Mouse (Mus musculus): ENCODE measurements around the gene Plekhm3. TPM values are rescaled to one million over a fixed set of nuclear protein-coding genes. Genes with fewer than 3 reads are reported as not detected.
A peak's percentile ranks its signal among the peaks of the same experiment; 100 is the strongest.

Plekhm3 gene
- total RNA-seq, 4 experiments from 2014 or later: 37.1 to 46.7 (median 41.8) TPM

DNA sequence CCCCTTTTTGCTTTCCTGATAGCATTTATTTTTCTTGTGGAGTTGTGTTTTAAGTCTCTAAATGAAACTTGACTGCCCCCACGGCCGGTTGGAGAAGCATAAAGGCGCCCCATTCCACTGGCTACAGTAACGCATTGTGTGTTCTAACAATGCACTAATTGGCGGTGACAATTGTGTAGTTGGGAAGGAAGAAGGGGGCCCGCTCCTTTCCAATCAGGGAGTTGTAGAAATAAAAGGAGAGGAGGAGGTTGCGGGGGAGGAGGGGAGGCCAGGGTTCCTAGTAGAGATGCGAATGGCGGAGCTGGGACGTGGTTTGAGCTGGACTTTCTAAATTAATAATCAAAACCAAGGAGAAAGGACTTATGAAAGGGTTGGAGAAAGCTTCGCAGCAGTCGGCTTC is 176.8 kb downstream of the Plekhm3 start:
- no peak for DNase-seq (ENCODE audit: low spot score in 2 of 2)

DNA sequence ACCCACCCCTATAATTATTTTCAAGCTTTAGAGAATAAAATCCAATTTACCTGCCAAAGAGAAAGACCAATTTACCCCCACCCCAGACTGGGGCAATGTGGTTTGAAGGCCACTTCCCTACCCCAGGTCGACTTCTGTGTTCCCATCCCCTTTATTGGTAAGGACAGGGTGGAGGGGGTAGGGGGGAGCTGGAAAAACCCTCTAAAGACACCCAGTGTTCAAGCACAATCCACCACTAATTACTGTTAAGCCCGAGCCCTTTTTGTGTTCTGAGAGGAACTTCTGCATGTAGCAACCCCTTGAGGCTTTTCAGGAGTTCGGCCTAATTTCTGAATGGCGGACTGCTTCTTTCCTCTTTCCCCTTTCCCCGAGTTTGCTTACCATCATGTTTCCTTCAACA is 177.2 kb downstream of the Plekhm3 start:
- DNase-seq (ENCODE audit: low spot score in 2 of 2): no peak

DNA sequence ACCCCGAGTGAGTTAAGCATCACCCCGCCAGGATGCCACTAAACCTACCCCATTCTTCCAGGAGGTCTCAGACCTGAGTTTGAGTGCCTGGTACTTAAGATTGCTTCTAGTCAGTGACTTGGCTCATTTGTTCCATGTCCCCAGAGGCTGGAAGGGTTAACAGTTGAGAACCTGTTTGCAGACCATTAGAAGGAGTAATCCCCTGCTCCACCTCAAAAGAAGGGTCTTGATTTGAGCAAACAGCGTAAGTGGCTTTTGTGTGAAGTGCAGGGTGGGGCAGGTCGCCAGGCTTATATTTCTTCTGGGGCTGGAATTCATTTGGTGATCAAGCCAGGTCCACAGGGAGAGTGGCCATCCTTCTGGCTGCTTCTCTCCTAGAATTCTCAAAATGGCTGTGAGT is 183.3 kb downstream of the Plekhm3 start:
- no peak for DNase-seq (ENCODE audit: low spot score in 2 of 2)

DNA sequence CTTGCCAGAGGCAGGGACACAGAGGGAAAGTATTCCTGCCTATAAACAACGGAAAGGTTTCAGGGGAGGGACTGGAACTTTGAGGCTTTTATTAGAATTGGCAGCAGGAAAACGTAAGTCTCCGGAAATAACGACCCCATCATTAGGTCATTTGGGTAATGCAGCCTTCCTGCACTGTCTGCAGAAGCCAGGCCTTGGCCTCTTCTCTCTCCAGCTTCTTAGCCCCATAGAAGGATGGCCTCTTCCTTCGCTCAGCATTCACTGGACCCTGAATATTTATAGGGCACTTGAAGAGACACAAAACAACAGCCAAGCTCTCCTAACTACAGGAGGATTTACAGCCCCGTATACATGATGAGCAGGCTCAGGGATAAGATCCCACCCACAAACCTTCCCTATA is 186.5 kb downstream of the Plekhm3 start:
- no peak for DNase-seq (ENCODE audit: low spot score in 2 of 2)

DNA sequence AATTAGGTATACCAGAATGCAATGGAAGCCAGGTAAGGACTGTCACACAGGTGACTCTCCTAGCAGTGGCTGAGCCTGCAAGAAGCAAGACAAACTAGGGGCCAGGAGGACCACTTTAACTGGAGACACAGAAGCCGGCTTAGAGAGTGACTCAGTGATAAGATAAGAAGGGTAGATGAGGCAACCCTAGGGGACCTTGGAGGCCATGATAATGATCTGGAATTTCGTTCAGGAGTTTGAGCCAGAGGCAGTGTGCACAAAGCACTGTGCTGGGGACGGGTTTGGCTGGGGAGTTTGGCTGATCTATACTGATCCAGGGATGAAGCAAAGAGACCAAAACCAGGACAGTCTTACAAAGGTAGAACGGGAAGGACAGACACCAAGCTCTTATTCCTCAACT is 195.0 kb downstream of the Plekhm3 start:
- DNase-seq (ENCODE audit: low spot score in 2 of 2): no peak

DNA sequence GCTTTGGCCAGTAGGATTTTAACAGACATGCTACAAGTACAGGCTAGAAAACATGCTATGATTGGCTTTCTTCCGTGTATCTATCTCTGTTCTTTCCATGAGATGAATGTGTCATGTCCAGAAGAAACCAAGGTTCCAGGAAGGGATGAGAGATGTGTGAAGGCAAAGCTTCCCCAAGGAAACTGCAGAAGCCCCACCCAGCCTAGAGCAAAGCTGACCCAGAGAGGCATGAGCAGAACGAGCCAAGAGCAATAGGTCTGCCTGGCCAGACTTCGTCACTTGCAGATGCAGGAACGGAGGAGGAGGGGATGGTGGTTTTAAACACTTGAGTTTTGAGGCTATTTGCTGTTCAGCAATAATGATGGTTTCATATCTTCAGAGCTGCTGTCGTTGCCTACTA is 198.9 kb downstream of the Plekhm3 start:
- DNase-seq (ENCODE audit: low spot score in 2 of 2): no peak

DNA sequence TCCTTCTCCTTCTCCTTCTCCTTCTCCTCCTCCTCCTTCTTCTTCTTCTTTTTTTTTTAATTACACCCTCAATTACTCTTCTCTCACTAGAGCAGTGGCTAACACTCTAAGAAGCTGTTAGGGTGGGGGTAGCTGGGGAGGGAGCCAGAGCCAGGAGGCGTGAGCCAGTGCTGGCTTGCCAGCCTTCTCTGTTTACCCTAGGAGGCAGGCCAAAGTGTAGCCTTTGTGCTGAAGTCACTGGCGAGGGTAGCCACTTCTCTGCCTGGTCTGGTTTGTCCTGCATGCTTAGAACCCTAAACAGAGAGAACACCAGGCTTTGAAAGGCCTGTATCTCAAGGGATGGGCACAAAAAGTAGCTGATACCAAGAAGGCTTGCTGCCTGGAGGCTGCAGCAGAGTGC is 199.4 kb downstream of the Plekhm3 start:
- DNase-seq (ENCODE audit: low spot score in 2 of 2): no peak

DNA sequence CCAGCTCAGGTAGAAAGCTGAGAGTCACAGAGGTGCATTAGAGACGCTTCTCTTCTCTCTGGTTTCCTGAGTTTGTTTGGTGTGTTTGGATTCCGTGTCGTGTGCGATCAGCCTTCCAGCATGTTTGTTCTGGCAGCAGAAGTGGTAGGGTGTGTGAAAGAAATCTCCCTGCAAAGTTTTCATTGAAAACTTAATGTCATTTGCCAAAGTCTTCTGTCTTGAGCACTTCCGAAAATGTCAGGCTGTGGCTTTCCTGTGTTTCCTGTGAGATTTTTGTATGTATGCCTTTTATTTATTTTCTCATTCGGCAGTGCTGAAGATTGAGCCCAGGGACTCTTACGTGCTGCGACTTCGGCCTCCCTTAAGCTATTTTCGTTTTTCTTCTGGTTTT is 200.0 kb downstream of the Plekhm3 start:
- DNase-seq (ENCODE audit: low spot score in 2 of 2): no peak

DNA sequence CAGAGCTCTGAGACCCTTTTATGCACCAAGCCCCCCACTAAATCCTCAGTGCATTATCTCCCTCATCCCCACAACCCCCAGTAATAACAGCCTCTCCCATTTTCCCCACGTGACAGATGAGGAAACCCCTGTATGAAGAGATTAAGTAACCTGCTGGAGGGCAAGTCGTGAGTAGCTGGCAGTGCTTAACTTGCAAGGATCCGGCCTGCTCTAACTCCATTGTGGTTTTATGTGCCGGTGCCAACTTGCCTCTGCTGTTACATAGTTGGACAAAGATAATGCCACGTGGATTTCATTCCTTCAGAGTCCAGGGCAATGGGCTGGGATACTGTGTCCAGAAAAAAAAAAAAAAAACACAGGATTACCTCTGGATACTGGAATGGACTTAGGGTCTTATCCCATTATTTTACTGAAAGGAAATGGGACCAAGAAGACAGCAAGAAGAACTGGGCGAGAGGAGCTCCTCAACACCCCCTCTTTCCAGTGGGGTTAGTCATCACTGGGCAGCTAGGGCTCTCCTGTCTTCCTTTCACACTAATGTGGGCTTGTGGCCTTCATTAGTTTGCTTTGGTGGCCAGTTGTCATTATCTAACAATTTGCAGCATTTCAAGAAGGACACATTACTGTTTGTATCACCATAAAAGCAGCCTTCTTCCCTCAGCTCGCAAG is 200.5 kb downstream of the Plekhm3 start:
- no peak for DNase-seq (ENCODE audit: low spot score in 2 of 2)

DNA sequence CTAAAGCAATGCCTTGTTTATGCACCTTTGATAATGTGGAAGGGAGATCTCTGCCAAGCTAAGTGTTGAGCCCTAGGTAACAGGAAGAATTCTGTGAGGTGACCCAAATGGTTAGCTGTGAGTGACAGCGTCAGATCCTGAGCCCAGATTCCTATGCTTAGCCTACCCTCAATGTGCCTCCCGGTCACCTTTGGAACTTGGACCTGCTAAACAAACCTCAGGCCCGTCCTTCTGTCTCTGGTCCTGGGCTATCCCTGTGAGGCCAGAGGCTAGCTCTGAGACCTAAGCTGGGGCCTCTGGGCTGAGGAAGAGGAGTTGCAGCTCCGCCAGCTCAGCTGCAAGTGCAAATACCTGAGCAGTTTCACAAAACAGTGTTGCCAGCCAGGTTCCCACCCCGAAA is 202.0 kb downstream of the Plekhm3 start:
- DNase-seq (ENCODE audit: low spot score in 2 of 2): no peak

DNA sequence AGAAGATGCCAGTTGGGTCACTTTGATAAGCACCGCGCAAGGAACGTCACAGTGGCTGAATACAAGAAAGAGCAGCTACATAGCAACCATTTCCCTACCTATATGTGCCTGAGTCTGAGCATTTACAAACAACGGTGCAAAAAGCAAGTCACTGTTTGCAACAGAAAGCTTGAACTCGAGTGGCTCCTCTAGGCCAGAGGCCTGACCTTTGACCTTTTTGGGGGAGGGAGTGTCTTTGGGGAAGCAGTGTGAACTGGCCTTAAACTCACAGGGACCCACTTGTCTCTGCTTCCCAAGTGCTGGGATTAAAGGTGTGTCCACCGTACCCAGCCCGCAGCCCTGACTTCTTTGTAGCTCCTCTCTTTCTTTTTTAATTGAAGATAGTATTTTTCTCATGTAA is 203.0 kb downstream of the Plekhm3 start:
- no peak for DNase-seq (ENCODE audit: low spot score in 2 of 2)

DNA sequence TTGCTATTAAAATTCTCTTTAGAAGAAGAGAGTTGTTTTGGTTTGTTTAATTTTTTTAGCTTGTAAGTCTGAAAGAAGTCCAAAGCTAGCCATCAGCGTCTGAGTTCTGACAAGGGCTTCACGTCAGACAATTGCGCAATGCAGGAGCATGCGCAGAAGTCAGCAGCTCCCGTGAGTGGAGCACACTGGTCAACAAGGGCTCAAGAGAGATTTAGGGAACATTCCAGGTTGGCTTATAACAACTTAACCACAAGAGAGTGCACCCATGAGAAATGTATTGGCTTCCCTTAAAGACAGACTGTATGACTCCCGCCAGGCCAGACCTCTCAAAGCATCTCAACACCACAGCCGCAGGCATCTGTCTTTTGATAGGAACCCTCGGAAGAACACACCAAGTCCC is 203.5 kb downstream of the Plekhm3 start:
- DNase-seq (ENCODE audit: low spot score in 2 of 2): no peak

DNA sequence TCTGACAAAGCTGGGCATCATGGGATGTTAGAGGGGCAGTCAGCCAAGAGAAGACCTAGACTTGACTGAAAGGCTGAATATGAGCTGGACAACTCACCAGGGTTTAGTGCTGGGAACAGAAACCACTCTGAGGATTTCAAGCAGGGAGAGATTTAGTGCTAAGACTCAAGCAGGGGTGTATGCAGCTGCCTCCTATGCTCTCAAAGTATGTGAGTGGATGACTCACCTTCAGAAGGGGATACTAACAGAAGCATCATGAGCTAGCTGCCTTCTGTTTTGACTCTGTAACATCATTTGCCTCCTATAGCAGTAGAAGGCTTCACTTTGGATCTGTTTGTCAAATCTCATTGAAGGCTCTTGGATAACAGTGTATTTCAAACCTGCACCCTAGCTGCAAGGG is 212.0 kb downstream of the Plekhm3 start:
- DNase-seq (ENCODE audit: low spot score in 2 of 2): no peak

DNA sequence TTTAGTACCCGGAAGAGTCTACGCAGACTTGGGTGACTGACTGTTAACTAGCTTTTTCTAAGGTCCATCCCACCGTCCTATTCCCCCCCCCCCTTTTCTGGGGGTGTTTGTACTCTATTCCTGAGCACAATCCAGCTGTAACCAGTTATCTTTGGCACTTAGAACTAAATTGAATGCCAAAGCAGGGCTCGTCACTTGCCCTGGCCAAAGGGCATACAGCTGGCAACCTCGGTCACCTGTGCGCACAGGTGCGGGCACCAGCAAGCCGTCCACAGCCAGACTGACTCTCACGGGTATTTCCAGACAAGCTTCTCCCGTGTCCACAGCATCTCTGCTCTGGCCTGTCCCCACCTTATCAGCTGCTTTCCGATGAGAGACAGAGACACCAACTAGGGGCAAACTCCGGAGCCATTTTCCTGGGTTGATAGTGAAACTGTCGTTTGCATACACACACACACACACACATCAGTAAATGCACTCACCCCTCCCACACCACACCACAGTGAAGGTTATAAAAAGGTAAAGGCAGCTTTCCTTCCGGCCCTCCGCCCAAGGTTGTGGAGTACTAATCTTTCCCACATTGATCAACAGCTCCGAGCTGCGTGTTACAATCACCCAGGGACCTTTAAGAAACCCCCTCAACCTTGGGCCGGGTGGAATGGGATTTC is 213.7 kb downstream of the Plekhm3 start:
- no peak for DNase-seq (ENCODE audit: low spot score in 2 of 2)

DNA sequence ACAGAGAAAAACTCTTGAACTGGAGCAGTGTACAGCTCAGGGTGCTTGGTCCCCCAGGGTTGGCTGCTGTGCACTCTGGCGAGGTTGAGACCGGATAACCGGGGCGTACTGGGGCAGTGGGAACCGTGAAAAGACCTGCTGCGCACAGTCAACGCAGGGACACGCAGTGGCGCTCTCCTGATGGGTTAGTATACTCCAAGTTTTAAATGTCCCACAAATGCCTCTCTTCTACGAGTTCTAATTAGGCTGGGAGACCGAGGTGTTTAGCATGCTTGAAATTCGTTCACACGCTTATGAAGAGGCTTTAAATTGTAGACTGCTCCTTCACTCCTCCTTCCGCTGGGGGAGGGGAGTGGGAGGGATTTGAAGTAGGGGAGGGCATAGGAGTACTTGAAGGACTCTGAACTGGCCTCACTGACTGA is 218.0 kb downstream of the Plekhm3 start:
- no peak for DNase-seq (ENCODE audit: low spot score in 2 of 2)

DNA sequence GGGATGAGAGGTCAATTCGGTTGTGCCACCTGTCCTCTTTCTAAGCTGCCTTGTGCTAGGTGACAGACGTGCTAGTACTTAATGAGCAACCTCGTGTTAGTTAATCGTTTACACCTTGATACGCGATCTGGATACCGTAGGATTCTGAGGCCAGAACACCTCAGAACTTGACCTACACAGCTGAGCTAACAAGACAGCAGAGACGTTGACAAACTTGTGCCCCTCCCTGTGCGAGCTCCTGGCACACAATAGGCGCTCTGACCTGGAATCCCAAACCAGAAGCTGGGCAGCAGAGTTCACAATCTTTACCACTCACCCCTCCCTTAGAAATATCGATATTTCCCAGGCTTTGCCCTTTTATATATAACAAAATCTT is 218.5 kb downstream of the Plekhm3 start:
- no peak for DNase-seq (ENCODE audit: low spot score in 2 of 2)

DNA sequence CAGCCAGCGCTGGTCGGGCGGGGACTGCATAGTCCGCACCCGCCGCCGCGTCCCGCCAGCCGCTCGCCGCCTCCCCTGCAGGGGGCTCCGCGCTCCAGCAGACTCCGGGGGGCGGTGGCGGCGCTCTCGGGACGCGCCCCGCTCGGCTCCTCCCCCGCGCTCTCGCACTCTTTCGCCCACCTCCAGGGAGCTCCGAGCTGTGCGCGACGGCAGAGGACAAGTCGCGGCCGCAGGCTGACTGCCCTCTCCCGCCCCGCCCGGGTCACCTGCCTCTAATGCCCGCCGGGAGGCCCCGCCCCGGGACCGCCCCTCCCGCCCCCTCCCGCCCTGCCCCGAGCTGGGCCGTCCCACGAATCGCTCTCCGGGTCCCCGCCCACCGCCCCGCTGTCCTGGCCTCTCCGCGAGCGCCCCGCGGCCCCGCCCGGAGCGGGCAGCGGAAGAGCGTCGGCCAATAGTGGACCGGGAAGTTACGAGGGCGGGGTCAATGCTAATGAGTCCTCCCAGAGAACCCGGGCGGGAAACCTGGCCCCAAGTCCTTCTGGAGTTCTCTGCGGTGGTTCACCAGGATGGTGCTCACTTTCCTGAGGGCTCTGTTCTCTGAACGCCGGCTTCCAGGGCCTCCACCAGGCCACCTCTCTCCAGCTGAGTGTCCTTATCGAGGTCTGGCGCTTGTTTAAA is 219.0 kb downstream of the Plekhm3 start, which contains the start of gene Fzd5:
TSS of gene Fzd5 (minus strand) at position 250 of the 678 bp plus-strand sequence.
- DNase-seq (ENCODE audit: low spot score in 2 of 2): peak; percentile 55 to 62

DNA sequence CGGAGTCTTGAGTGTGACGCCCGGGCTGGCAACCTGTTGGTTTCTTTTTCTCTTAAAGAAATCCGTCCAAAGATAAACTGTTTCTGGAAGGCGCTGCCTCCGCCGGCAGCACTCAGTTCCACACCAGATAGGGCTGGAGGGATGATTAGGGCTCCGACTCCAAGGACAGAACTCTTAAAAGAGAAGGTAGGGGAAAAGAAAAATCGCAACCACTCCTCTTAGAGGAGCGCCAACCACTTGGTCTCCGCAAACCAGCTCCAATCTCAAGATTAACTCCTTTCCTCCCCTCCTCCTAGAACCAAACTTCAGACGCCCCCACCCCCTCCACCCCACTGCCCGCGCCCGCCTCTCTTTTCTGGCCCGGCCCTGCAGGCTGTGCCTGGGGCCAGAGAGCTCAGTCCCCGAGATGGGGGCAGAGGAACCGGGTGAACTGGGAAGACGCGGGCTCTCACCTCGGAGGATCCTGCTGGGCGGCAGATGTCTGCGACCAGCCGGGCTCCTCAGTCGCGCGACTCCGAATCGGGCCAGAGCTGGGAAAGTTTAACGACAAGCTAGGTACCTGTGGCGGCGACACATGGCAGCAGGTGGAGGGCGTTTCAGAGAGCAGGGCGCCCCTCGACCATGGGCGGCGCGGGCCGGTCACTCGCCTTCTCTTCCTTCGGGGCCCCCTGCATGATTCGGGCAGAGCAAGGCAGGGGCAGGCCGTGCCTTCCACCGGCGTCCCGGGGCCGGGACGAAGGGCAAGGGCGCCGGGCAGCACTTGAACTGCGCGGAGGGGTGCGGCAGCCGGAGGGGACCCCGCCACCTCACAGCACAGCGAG is 219.7 kb downstream of the Plekhm3 start:
- no peak for DNase-seq (ENCODE audit: low spot score in 2 of 2)
